Mouse (Mus musculus) forebrain, embryonic 15.5 days (tissue): ENCODE results near the gene Derl3. TPM values are rescaled to one million over a fixed set of nuclear protein-coding genes. Genes with fewer than 3 reads are reported as not detected.
"Not testable (repeated sequence)": the region's sequence is repeated elsewhere in the genome, so short reads cannot be mapped to it uniquely, and the experiment has no call there.

Source experiments
- ATAC-seq: fragments of 200-750 bp; cut with Nextera tagmentation; replicated peaks from 2 replicates; pipeline ENCODE4 v1.8.0; 2017; ENCODE audit warnings: mild to moderate bottlenecking, moderate TSS enrichment, moderate library complexity
- H3K27ac ChIP-seq: fragments of 300-500 bp; sonication (generic); replicated peaks from 2 replicates; pipeline ENCODE4 v1.5.1; 2015; ENCODE audit warnings: mild to moderate bottlenecking, inconsistent platforms
- H3K27me3 ChIP-seq: fragments of 300-500 bp; sonication (generic); 2 replicates; pipeline ENCODE4 v1.6.1; 2015; ENCODE audit warnings: inconsistent platforms
- H3K36me3 ChIP-seq: fragments of 300-500 bp; sonication (generic); 2 replicates; pipeline ENCODE4 v1.6.1; 2015; ENCODE audit warnings: mild to moderate bottlenecking, inconsistent platforms
- H3K4me1 ChIP-seq: fragments of 300-500 bp; sonication (generic); 2 replicates; pipeline ENCODE4 v1.6.1; 2015; ENCODE audit warnings: inconsistent platforms
- H3K4me2 ChIP-seq: fragments of 300-500 bp; sonication (generic); replicated peaks from 2 replicates; pipeline ENCODE4 v1.6.1; 2015; ENCODE audit warnings: mild to moderate bottlenecking, inconsistent platforms
- H3K4me3 ChIP-seq: fragments of 300-500 bp; sonication (generic); 2 replicates; pipeline ENCODE4 v1.5.1; 2015; ENCODE audit warnings: mild to moderate bottlenecking, inconsistent platforms
- H3K9ac ChIP-seq: fragments of 300-500 bp; sonication (generic); replicated peaks from 2 replicates; pipeline ENCODE4 v1.6.1; 2015; ENCODE audit warnings: mild to moderate bottlenecking, inconsistent platforms
- H3K9me3 ChIP-seq: fragments of 300-500 bp; sonication (generic); 2 replicates; pipeline ENCODE4 v1.6.1; 2016; ENCODE audit warnings: inconsistent platforms
- WGBS: fragments of 180-500 bp; shearing (Covaris S2); methylation state at CpG from one replicate; pipeline ENCODE4 v1.1.7; 2015; ENCODE audit warnings: mixed read lengths; 5-methylcytosine and 5-hydroxymethylcytosine counted together
- polyA plus RNA-seq: library from polyadenylated mRNA; unstranded; fragments of >200 nt; fragmentation: Nextera tagmentation; extraction: Ambion mirVana; gene quantifications from 2 replicates; pipeline ENCODE4 v1.2.1, GENCODE M21; 2015

Derl3 gene
- polyA plus RNA-seq, 1 experiment from 2014 or later: 2.9 TPM

DNA sequence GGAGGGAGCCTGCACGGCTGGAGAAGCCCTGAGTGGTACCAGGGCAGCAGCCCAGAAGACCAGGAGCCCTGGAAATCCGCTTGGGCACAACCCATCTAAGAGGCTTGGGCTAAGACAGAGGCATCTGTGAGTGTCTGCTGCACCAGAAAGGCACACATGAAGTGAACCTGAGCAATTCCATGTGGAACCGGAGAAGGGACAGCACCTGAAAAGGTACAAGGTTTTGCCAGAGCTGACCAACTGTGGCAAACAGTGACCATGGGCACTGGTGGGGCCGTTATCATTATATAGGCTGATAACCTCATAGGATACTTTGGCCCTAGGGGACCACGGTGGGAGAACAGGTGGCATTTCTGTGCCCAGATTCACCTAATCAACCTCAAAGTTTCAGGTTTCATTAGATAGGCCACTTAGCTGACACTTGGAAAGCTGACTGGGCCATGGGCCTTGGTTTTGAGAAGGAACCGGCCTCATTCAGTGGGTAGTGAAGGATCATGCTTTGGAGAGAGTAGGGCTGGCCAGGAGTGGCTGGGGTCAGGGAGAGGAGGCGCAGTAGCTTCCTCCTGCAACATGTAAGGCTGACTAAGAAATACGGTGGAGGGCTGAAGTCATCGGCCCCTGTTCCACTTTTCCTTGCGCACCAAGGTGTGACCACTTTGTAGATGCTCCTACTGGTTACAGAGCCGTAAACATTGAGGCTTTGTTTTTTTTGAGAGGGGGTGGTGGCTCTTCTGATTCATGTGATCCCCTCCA is 36.9 kb upstream of the Derl3 start:
- H3K9me3 ChIP-seq: no peaks in the 10 kb centered on the region
- H3K4me1 ChIP-seq: peaks cover 26% of the 10 kb centered on the region
- no peak overlapping the region for H3K27ac ChIP-seq
- 80% methylated on average over 11 of the region's 11 CpGs for WGBS
- no peaks in the 10 kb centered on the region for H3K27me3 ChIP-seq
- no peak overlapping the region for H3K4me3 ChIP-seq
- no peak overlapping the region for H3K9ac ChIP-seq
- H3K36me3 ChIP-seq: 0 out of 2 replicates have a peak, but pooled peaks cover 3% of the 10 kb centered on the region
- H3K4me2 ChIP-seq: no peak overlapping the region
- no peak for ATAC-seq

DNA sequence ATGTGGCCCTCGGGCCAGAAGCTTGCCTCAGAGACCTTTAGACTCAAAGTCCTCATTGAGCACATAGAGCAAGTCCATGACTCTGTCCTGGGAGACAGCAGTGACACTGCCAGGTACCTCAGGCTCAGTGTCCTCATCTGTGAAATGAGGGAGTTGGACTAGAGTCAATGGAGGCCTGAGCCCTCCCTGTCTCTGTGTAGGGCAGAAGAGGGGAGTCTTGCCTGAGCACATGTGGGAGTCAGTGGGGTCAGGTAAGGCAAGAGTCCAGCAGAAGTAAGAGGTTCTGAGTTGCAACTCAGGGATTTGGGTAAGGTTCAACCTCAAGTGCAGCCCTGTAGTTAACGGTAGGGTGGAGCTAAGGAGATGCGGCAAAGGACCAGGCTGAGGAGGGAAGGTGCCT is 36.2 kb upstream of the Derl3 start:
- H3K9ac ChIP-seq: no peak overlapping the region
- no peak overlapping the region for H3K27ac ChIP-seq
- no peak overlapping the region for H3K4me2 ChIP-seq
- ATAC-seq: no peak
- no peaks in the 10 kb centered on the region for H3K27me3 ChIP-seq
- H3K4me3 ChIP-seq: no peak overlapping the region
- H3K4me1 ChIP-seq: peaks cover 26% of the 10 kb centered on the region
- no peaks in the 10 kb centered on the region for H3K9me3 ChIP-seq
- H3K36me3 ChIP-seq: 0 out of 2 replicates have a peak, but pooled peaks cover 3% of the 10 kb centered on the region
- WGBS: 87% methylated on average over 3 of the region's 3 CpGs

DNA sequence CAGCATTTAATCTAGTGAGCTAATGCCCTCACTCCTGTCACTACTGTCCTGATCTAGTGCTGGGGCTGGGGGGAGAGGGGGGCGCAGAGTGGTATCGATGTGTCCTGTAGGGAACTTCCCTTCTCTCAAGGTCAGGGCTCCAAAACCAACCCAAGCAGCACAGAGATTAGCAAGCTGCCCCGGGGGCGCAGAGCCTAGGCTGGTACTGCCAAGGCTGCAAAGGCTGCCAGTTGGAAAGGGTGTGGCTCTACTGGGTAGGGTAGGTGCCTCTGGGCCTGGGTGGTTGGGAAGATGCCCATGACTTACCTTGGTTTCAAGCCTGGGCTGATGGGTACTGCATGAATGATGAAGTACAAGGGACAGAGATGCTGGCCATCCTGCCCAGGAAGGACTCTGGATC is 35.6 kb upstream of the Derl3 start:
- H3K9me3 ChIP-seq: no peaks in the 10 kb centered on the region
- H3K4me3 ChIP-seq: no peak overlapping the region
- WGBS: 98% methylated on average over 4 of the region's 4 CpGs
- no peak overlapping the region for H3K9ac ChIP-seq
- no peak overlapping the region for H3K4me2 ChIP-seq
- no peak overlapping the region for H3K27ac ChIP-seq
- H3K27me3 ChIP-seq: no peaks in the 10 kb centered on the region
- no peak for ATAC-seq
- H3K4me1 ChIP-seq: peaks cover 26% of the 10 kb centered on the region
- H3K36me3 ChIP-seq: 0 out of 2 replicates have a peak, but pooled peaks cover 3% of the 10 kb centered on the region

DNA sequence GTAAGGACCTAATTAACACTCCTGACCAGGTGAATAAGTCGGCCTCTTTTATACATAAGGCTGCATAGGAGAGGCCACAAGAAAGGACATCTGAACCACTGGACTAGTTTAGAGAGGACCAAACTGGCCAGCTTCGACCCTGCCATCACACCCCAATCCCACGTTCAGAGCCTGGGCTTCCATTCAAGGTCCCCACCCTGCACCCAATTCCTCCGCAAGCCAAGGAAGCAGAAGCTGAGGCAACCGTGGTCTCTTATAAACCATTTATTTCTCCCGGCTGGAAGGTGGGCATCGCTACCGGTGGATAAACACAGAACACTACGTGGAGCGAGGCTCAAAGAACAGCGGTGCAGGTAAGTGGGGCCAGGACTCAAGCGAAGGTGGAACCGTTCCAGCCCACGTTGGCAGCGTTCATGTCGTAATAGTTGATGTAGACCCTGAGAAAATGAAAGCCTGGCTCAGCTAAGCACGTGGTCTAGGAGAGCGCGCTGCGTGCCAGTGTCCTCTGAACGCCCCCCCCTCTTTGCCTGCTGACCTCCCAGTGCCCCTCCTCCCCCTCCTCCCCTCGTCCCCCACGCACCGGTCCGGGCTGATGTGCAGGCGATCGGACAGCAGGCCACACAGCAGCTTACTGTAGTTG is 34.0 kb upstream of the Derl3 start:
- WGBS: 2% methylated on average over 27 of the region's 27 CpGs
- Histone ChIP-seq H3K27ac (peak overlapping the region; percentile 93), H3K9me3 (no peaks in the 10 kb centered on the region), H3K27me3 (no peaks in the 10 kb centered on the region), H3K36me3 (0 out of 2 replicates have a peak, but pooled peaks cover 3% of the 10 kb centered on the region), H3K4me3 (peak overlapping the region; percentile 95), H3K4me2 (peak overlapping the region; percentile 62), H3K9ac (peak overlapping the region; percentile 94), H3K4me1 (peaks cover 26% of the 10 kb centered on the region)
- ATAC-seq: peak; percentile 66

DNA sequence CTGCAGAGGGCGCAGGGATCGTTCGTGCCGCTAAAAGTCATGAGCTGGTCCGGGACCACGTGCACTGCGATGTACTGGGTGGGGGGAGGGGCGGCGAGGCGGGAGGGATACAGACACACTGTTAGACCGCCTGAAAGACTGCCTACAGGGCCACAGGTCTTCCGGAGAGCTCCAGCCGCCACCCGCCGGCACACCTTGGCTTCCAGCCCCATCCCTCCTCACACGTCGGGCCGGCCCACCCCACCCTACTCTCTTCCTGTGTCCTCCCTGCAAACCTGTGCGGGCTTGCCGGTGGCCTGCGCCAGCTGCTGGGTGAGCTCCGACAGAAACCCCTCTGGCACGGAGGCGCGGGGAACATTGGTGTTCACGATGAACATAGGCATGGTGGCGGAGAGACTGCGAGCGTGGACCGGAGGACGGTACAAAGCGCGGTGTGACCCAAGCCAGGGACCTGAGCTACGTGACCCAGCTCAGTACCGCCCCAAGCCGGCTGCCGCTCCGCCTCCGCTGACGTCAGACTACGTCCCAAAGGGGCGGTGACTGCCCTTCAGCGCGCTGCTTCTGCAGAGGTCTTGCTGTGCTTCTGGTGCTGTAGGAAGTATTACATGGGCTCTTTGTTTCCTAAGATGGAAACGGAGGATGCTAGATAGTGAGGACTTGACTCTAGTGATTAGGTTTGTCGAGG is 33.3 kb upstream of the Derl3 start, which contains the start of gene Mif:
TSS of gene Mif (minus strand) at position 455 of the 685 bp plus-strand sequence.
- H3K27me3 ChIP-seq, H3K9me3 ChIP-seq, H3K36me3 ChIP-seq: not testable (repeated sequence)
- under 1% methylated on average over 46 of the region's 46 CpGs for WGBS
- peaks cover 26% of the 10 kb centered on the region for H3K4me1 ChIP-seq
- peak within 1 kb of the TSS; percentile 62 for H3K4me2 ChIP-seq
- ATAC-seq: peak; percentile 98
- peak within 1 kb of the TSS; percentile 95 for H3K4me3 ChIP-seq
- peak within 1 kb of the TSS; percentile 93 for H3K27ac ChIP-seq
- H3K9ac ChIP-seq: peak within 1 kb of the TSS; percentile 94

DNA sequence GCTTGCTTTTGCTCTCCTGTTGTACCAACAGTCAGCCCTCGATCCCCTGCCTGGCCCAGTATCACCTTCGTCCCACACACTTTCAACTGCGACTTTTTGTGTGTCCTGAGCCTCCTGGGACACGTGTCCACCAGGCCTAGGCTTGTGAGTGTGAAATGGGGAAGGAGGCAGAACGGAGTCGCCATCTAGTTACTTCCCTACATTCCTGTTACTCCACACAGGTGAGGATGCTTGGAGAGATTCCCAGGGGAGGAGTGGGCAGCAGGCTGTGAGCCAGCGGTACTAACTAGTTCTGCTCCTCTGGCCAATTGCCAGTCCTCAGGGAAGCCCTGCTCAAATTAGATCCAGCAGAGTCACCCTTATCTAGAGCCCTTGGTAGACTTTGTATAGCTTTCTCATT is 32.5 kb upstream of the Derl3 start:
- peak overlapping the region; percentile 93 for H3K27ac ChIP-seq
- 0 out of 2 replicates have a peak, but pooled peaks cover 3% of the 10 kb centered on the region for H3K36me3 ChIP-seq
- ATAC-seq: no peak
- peak overlapping the region; percentile 94; the same call in 1 of the 2 replicates for H3K9ac ChIP-seq
- H3K4me2 ChIP-seq: peak overlapping the region; percentile 62
- no peaks in the 10 kb centered on the region for H3K9me3 ChIP-seq
- H3K4me3 ChIP-seq: no peak overlapping the region
- H3K4me1 ChIP-seq: peaks cover 26% of the 10 kb centered on the region
- no peaks in the 10 kb centered on the region for H3K27me3 ChIP-seq
- WGBS: 20% methylated on average over 7 of the region's 7 CpGs

DNA sequence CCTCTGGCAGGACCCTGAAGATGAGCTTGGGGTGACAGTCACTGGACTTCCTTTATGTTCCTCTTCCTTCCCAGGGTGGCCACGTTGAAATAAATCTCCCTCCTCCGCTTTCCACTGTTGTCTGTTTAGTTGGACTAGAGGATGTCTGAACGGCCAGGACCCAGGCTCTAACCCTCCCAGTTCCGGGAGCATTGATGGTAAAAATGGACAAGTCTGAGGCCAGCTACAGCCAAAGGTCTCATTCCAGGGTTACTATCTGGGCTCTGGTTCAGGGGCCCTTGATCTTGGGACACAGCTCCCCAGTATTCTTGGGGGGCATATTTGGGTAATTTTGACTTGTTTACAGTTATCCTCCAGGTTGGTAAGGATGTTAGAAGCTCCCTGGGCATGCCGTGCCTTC is 31.6 kb upstream of the Derl3 start:
- Histone ChIP-seq H3K9me3 (no peaks in the 10 kb centered on the region), H3K9ac (no peak overlapping the region), H3K27me3 (no peaks in the 10 kb centered on the region), H3K4me3 (no peak overlapping the region), H3K27ac (no peak overlapping the region), H3K4me2 (no peak overlapping the region), H3K4me1 (peaks cover 26% of the 10 kb centered on the region), H3K36me3 (0 out of 2 replicates have a peak, but pooled peaks cover 3% of the 10 kb centered on the region)
- 72% methylated on average over 5 of the region's 5 CpGs for WGBS
- ATAC-seq: no peak

DNA sequence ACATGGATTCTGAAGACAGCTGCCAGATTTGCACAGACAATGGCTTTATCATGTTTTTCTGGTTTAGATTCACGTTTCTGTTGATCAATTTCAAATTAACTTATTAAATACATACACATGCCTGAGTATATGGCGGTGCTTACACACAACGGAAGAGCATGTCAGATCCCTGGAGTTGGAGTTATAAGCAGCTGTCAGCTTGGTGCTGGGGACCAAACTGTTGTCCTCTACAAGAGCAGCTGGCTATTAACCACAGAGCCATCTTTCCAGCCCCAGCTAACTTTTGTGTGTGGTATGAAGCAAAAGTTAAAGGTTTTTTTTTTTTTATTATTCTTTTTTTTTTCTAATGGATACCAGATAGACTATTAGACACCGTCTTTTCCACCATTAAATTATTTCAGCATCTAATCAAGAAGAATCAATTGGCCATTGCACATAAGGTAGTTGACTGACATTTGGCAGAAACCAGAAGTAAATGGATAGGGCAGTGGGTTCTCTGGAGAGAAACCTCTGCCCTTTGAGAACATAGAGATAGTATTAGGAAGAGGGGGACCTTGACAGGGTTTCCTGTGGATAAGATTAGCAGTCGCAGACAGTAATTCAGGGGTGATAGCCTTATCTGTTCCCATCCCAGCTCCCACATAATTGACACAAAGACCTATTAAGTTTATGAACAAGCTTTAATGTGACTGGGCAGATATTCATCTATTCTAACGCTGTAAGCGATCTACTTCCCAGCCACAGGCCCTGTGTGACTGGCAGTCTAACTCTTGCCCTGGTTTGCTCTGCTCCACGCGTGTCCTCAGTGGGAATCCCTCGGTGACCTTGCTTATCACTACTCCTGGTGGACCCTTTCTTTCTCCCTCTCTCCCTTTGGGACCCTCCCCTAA is 20.9 kb upstream of the Derl3 start:
- peak overlapping the region; percentile 42 for H3K9ac ChIP-seq
- H3K9me3 ChIP-seq: no peaks in the 10 kb centered on the region
- peak overlapping the region; percentile 81 for H3K27ac ChIP-seq
- H3K27me3 ChIP-seq: no peaks in the 10 kb centered on the region
- no peaks in the 10 kb centered on the region for H3K36me3 ChIP-seq
- peak; percentile 17; the same call in 1 of the 2 replicates for ATAC-seq
- 36% methylated on average over 10 of the region's 10 CpGs for WGBS
- H3K4me1 ChIP-seq: peaks cover 16% of the 10 kb centered on the region
- peak overlapping the region; percentile 57 for H3K4me2 ChIP-seq
- H3K4me3 ChIP-seq: peak overlapping the region; percentile 38

DNA sequence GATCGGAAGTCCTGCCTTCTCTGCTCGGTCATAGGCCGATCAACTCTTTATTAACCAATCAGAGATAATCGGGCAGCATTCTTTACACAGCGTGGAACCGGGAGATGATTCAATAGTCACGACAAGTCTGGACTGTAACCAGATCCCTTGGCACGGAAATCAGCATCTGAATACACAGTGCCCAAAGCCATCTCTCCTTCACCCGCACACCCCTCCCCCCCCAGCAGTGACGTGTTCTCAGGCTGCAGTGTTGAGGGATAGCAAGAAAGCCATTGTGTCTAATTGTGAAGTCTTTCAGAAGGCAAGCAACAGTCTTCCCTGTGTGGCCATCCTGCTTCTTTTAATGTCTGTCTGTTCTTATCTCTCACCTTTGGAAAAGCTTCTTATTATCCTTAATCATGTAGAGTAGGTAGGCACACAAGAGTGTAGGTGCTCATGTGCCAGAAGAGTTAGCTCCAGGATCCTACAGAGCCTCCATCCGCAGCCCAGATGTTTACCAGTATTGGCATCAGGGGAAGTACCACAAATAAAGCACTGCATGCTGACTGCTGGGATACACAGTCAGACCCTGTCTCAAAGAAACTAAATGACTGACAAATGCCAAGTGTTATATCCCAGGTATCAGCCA is 20.2 kb upstream of the Derl3 start:
- Histone ChIP-seq H3K4me2 (peak overlapping the region; percentile 57), H3K4me3 (peak overlapping the region; percentile 38), H3K9ac (peak overlapping the region; percentile 42), H3K27me3 (no peaks in the 10 kb centered on the region), H3K4me1 (peaks cover 16% of the 10 kb centered on the region), H3K9me3 (no peaks in the 10 kb centered on the region), H3K36me3 (no peaks in the 10 kb centered on the region), H3K27ac (peak overlapping the region; percentile 81)
- WGBS: under 1% methylated on average over 11 of the region's 11 CpGs
- ATAC-seq: peak; percentile 99

DNA sequence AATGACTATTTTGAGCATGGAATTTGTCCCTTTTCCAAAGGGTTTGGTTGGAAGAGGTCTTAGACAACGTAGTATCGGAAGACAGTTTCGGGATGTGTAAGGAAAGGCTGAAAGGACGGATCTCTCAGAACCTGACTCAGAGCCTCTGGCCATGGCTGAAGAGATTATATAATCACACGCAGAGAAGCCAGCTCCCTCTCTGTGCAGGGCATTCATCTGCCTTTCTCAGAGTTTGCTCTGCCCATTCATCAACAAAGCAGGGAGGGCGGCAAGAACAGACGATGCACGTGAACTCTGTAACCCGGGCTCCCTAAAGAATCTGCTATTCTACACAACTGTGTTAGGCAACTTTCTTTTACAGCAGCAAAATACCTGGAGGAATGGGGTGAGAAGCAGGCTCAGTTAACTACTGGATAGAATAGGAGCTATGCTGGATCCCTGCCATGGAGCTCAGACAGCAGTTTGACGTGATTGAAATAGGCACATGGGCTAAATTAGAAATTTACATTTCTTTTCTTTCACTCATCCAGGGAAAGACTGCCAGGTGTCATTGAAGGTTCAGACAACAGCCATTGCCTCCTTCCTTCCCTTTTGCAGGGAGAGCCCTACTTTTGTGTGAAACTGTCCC is 19.6 kb upstream of the Derl3 start:
- Histone ChIP-seq H3K9ac (peak overlapping the region; percentile 42), H3K4me1 (peaks cover 16% of the 10 kb centered on the region), H3K4me3 (peak overlapping the region; percentile 38), H3K9me3 (no peaks in the 10 kb centered on the region), H3K27ac (peak overlapping the region; percentile 81), H3K27me3 (no peaks in the 10 kb centered on the region), H3K4me2 (peak overlapping the region; percentile 57), H3K36me3 (no peaks in the 10 kb centered on the region)
- WGBS: 4% methylated on average over 10 of the region's 10 CpGs
- peak; percentile 17; the same call in 1 of the 2 replicates for ATAC-seq
